Mouse (Mus musculus): ENCODE measurements at regions not wholly inside any gene's neighbourhood (a gene's known extent, or its start where the extent isn't known, plus 50 kb on each side); places are given as distances from the start of the nearest gene placed in this dataset. TPM values are rescaled to one million over a fixed set of nuclear protein-coding genes. Genes with fewer than 3 reads are reported as not detected.
A peak's percentile ranks its signal among the peaks of the same experiment; 100 is the strongest.

DNA sequence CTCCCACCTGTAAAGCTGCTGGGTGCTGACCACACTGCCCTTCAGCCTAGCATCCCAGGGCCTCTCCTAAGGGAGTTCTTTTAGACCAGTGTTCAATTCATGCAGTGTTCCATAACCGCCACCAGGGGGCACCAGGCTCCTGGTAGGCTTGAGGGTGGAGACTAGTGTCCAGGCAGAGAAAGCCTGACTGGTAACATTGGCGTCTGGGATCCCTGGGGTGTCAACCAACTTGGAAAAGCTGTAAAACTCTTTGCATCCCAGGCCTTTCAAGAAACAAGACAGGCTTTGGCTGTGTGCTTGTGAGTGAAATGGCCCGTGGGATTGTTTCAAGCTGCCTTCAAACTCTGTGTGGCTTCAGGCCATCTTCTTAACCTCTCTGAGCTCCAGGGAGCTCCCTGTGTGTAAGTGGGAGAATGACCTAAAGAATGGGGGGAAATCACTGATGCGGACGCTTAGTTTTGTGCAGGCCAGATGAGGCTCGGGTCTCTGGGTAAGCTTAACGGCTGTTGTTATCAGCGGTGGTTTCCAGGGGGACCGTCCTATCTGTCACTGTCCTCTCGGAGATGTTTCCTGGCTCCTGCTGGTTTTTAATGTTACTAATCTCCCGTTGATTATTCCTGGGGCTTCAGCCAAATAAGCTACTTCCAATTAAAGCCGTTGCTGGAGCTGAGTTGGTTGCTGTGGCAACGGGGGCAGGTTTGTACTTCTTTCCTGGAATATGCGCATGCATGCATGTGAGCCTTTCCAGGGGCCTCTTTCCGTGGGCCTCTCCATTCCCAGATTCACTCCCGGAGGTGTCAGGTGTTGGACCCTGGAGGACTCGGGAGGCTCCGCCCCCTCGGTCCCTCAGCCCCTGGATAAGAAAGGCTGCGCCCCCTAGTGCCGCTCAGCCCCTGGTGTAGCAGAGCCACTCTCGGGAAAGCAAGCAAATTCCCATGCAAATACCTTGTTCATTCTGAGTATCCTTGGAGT, 147.6 kb upstream of the Kcnab2 start:
- Histone ChIP-seq H3K27ac (ENCODE audit: low read depth) (no peak overlapping the region), H3K36me3 (replicated peaks; ENCODE audit: control insufficient read depth, insufficient read depth, low read length) (no peaks in the 10 kb centered on the region), H3K4me1 (ENCODE audit: control insufficient read depth, insufficient read depth) (no peaks in the 10 kb centered on the region), H3K4me3 (ENCODE audit: low read depth, low read length) (no peak overlapping the region), H3K4me2 (ENCODE audit: low read depth, low read length) (no peak overlapping the region), H3K9ac (replicated peaks; ENCODE audit: low read depth, low read length) (no peak overlapping the region), H3K27me3 (ENCODE audit: control insufficient read depth, insufficient read depth, low read length) (no peaks in the 10 kb centered on the region), H3K9me3 (replicated peaks; ENCODE audit: control insufficient read depth, low read length) (no peaks in the 10 kb centered on the region)
- TF ChIP-seq EP300 (IDR thresholded peaks at IDR 0.05; ENCODE audit: low read depth), result no peak
- peak; percentile 88 for TF ChIP-seq CTCF (IDR thresholded peaks at IDR 0.05; ENCODE audit: low read depth)
- ATAC-seq (ENCODE audit: insufficient read depth, low read depth), result peak; percentile 51
- WGBS, result 4% methylated on average over 22 of the region's 22 CpGs
- peak; percentile 61 for DNase-seq (ENCODE audit: low spot score)

DNA sequence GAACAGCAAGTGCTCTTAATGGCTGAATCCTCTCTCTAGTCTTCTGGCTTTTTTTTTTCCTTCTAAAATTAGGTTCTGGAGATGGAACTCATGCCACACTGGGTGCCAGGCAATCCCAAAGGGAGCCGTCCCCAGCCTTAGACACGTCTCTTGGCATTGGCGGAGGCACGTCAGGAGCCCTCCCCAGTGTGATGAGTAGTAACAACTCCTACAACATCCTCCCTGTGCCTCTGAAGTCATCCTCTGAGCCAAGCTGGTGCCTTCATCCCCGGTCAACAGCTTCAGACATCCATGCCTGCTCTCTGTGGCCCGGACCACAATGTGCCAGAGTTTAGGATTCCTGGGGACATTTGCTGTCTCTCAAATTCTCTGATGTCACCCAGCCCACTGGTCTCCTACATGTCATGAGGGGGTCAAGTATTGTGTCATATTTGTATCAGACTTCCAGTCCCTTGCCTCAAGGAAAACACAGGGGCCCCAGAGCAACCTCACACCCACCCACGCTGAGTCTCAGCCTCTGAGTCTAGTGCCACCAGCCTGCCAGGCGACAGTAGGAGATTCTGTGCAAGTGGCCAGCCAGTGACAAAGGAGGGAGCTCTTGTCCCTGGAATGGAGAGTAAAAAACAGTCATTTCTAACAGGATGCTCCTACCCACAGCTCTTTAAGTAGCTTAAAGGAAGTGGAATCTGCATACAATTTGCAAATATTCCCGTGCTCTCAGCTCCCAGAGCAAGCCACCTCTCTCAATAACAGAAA, 144.5 kb upstream of the Kcnab2 start:
- H3K4me1 ChIP-seq (ENCODE audit: control insufficient read depth, insufficient read depth), result no peaks in the 10 kb centered on the region
- no peak overlapping the region for H3K27ac ChIP-seq (ENCODE audit: low read depth)
- H3K4me2 ChIP-seq (ENCODE audit: low read depth, low read length), result no peak overlapping the region
- no peaks in the 10 kb centered on the region for H3K27me3 ChIP-seq (ENCODE audit: control insufficient read depth, insufficient read depth, low read length)
- TF ChIP-seq EP300 (IDR thresholded peaks at IDR 0.05; ENCODE audit: low read depth) (no peak), CTCF (IDR thresholded peaks at IDR 0.05; ENCODE audit: low read depth) (no peak)
- no peak for DNase-seq (ENCODE audit: low spot score)
- H3K4me3 ChIP-seq (ENCODE audit: low read depth, low read length), result no peak overlapping the region
- 48% methylated on average over 9 of the region's 9 CpGs for WGBS
- no peak for ATAC-seq (ENCODE audit: insufficient read depth, low read depth)
- no peaks in the 10 kb centered on the region for H3K9me3 ChIP-seq (replicated peaks; ENCODE audit: control insufficient read depth, low read length)
- no peak overlapping the region for H3K9ac ChIP-seq (replicated peaks; ENCODE audit: low read depth, low read length)
- H3K36me3 ChIP-seq (replicated peaks; ENCODE audit: control insufficient read depth, insufficient read depth, low read length), result no peaks in the 10 kb centered on the region

DNA sequence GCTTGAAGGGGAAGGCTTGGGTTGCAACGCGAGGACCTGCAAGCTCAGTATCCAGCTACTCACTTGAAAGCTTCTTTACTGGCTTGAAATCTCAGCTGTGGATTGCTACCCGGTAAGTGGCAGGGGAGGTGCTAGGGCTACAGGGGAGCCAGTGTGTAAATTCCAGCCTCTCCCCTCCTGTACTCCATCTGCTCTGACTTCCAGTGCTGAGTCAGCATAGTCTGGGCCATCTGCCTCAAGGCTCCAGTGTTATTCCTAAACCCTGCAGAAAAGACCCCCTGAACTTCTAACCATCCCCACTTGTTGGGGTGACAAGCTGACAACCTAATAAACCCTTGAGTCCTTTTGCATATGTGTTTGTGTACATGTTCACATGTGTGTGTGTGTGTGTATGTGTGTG, 140.0 kb upstream of the Kcnab2 start:
- WGBS, result 36% methylated on average over 3 of the region's 3 CpGs
- H3K4me3 ChIP-seq (ENCODE audit: low read depth, low read length), result no peak overlapping the region
- TF ChIP-seq CTCF (IDR thresholded peaks at IDR 0.05; ENCODE audit: low read depth) (no peak), EP300 (IDR thresholded peaks at IDR 0.05; ENCODE audit: low read depth) (no peak)
- H3K27me3 ChIP-seq (ENCODE audit: control insufficient read depth, insufficient read depth, low read length), result no peaks in the 10 kb centered on the region
- H3K9me3 ChIP-seq (replicated peaks; ENCODE audit: control insufficient read depth, low read length), result no peaks in the 10 kb centered on the region
- ATAC-seq (ENCODE audit: insufficient read depth, low read depth), result no peak
- H3K9ac ChIP-seq (replicated peaks; ENCODE audit: low read depth, low read length), result no peak overlapping the region
- H3K36me3 ChIP-seq (replicated peaks; ENCODE audit: control insufficient read depth, insufficient read depth, low read length), result no peaks in the 10 kb centered on the region
- no peak overlapping the region for H3K27ac ChIP-seq (ENCODE audit: low read depth)
- H3K4me1 ChIP-seq (ENCODE audit: control insufficient read depth, insufficient read depth), result no peaks in the 10 kb centered on the region
- no peak overlapping the region for H3K4me2 ChIP-seq (ENCODE audit: low read depth, low read length)
- no peak for DNase-seq (ENCODE audit: low spot score)

DNA sequence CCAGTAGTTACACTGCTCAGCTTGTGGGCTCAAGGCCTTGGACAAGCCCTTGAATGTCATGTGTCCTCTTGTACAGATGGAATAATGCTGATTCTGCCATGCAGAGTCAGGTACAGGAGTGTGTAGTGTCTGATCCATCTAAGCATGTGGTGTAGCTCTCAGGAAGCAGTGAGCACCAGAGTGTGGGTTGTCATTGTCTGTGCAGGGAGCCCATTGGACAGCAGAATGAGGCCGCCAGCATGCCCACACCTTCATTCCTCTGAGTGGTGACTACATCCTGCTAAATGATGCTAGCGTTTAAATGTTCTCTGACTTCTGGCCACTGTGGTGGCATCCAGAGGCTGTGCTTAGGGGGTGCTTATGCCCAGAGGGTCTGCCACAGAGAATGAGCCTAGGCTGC, 137.5 kb upstream of the Kcnab2 start:
- H3K9me3 ChIP-seq (replicated peaks; ENCODE audit: control insufficient read depth, low read length), result no peaks in the 10 kb centered on the region
- no peak overlapping the region for H3K9ac ChIP-seq (replicated peaks; ENCODE audit: low read depth, low read length)
- no peaks in the 10 kb centered on the region for H3K4me1 ChIP-seq (ENCODE audit: control insufficient read depth, insufficient read depth)
- H3K27ac ChIP-seq (ENCODE audit: low read depth), result no peak overlapping the region
- no peak overlapping the region for H3K4me3 ChIP-seq (ENCODE audit: low read depth, low read length)
- H3K4me2 ChIP-seq (ENCODE audit: low read depth, low read length), result no peak overlapping the region
- ATAC-seq (ENCODE audit: insufficient read depth, low read depth), result no peak
- H3K27me3 ChIP-seq (ENCODE audit: control insufficient read depth, insufficient read depth, low read length), result no peaks in the 10 kb centered on the region
- no peaks in the 10 kb centered on the region for H3K36me3 ChIP-seq (replicated peaks; ENCODE audit: control insufficient read depth, insufficient read depth, low read length)
- 89% methylated on average over 2 of the region's 2 CpGs for WGBS
- TF ChIP-seq CTCF (IDR thresholded peaks at IDR 0.05; ENCODE audit: low read depth) (no peak), EP300 (IDR thresholded peaks at IDR 0.05; ENCODE audit: low read depth) (no peak)
- no peak for DNase-seq (ENCODE audit: low spot score)

DNA sequence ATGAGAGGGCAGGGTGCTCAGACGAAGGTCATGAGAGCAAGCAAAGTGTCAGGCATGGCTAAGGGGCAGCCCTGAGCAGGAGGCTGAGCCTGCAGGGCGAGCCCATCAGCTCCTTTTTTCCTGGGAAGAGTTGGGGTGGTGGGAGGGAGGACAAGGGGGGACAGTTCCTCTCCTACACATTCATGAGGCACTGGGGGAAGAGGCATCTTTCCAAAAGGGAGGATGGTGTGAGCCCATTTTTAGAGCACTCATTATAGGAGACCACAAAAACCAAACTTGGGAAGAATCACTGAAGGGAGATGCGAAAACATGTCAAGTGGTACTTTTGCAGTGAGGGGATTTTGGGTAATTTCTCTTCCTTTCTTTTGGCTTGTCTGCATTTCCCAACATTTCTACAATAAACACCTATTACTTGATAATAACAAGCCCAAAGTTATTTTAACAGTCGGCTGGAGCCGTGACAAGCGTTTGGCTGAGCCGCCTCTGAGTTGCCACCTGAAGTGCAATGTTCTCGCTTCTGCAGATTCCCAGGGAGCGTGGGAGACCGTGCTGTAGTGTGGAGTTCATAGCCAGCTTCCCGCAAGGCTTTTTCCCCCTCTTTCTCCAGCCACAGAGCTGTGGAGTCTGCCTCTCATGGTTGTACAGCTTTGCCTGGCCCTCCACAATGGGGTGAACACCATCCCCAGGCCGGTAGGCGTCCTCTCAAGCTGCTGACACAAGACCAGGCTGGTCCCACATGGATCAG, 136.9 kb upstream of the Kcnab2 start:
- DNase-seq (ENCODE audit: low spot score) (no peak), ATAC-seq (ENCODE audit: insufficient read depth, low read depth) (no peak)
- Histone ChIP-seq H3K4me2 (ENCODE audit: low read depth, low read length) (no peak overlapping the region), H3K9ac (replicated peaks; ENCODE audit: low read depth, low read length) (no peak overlapping the region), H3K4me1 (ENCODE audit: control insufficient read depth, insufficient read depth) (no peaks in the 10 kb centered on the region), H3K36me3 (replicated peaks; ENCODE audit: control insufficient read depth, insufficient read depth, low read length) (no peaks in the 10 kb centered on the region), H3K9me3 (replicated peaks; ENCODE audit: control insufficient read depth, low read length) (no peaks in the 10 kb centered on the region), H3K27ac (ENCODE audit: low read depth) (no peak overlapping the region), H3K4me3 (ENCODE audit: low read depth, low read length) (no peak overlapping the region), H3K27me3 (ENCODE audit: control insufficient read depth, insufficient read depth, low read length) (no peaks in the 10 kb centered on the region)
- 76% methylated on average over 13 of the region's 13 CpGs for WGBS
- TF ChIP-seq CTCF (IDR thresholded peaks at IDR 0.05; ENCODE audit: low read depth) (no peak), EP300 (IDR thresholded peaks at IDR 0.05; ENCODE audit: low read depth) (no peak)

Small RNA genes lying in the stretch of these regions (microRNA-seq; reads per million reads assigned to microRNA genes)
- not detected for gene Gm25779

Data from heart, postnatal 0 days (tissue).